Mouse (Mus musculus) frontal cortex, postnatal 14 days (tissue): ENCODE measurements at regions not wholly inside any gene's neighbourhood (a gene's known extent, or its start where the extent isn't known, plus 50 kb on each side); places are given as distances from the start of the nearest gene placed in this dataset.

Experiments used
- DNase-seq, 2 experiments: peaks; one replicate each; pipeline ENCODE4 v3.0.0; 2022; ENCODE audit warnings: low spot score in 2 of 2

GRCm38 (mm10) chr6:127298105-127298504 is 146.1 kb upstream of the Ccnd2 start:
- no peak for DNase-seq

GRCm38 (mm10) chr6:127311192-127312054 is 135.2 kb upstream of the Parp11 start:
- DNase-seq, result no peak

GRCm38 (mm10) chr6:127317309-127317708 is 129.3 kb upstream of the Parp11 start:
- DNase-seq, result no peak

- DNase-seq, result no peak
Measured at GRCm38 (mm10) chr6:127318746-127319582, 127.7 kb upstream of the Parp11 start.

GRCm38 (mm10) chr6:127320600-127320999 is 126.0 kb upstream of the Parp11 start:
- no peak for DNase-seq

- DNase-seq, result no peak
Measured at GRCm38 (mm10) chr6:127321031-127321430, 125.6 kb upstream of the Parp11 start.

GRCm38 (mm10) chr6:127322398-127322797 is 124.2 kb upstream of the Parp11 start:
- DNase-seq, result no peak

- peak in 1 of 2 experiments; percentile 51 for DNase-seq
Measured at GRCm38 (mm10) chr6:127324984-127325383, 121.7 kb upstream of the Parp11 start.

GRCm38 (mm10) chr6:127325596-127326332 is 120.9 kb upstream of the Parp11 start:
- DNase-seq, result no peak

- DNase-seq, result no peak
Measured at GRCm38 (mm10) chr6:127326333-127326729, 120.3 kb upstream of the Parp11 start.

- no peak for DNase-seq
Measured at GRCm38 (mm10) chr6:127329191-127330014, 117.2 kb upstream of the Parp11 start.

- peak; percentile 43 to 59 for DNase-seq
Measured at GRCm38 (mm10) chr6:127330015-127330705, 116.5 kb upstream of the Parp11 start.

GRCm38 (mm10) chr6:127331091-127331490 is 115.5 kb upstream of the Parp11 start:
- DNase-seq, result no peak

- DNase-seq, result no peak
Measured at GRCm38 (mm10) chr6:127334256-127334655, 112.4 kb upstream of the Parp11 start.

GRCm38 (mm10) chr6:127335462-127335886 is 111.2 kb upstream of the Parp11 start:
- no peak for DNase-seq

GRCm38 (mm10) chr6:127335996-127336660 is 110.5 kb upstream of the Parp11 start:
- no peak for DNase-seq

GRCm38 (mm10) chr6:127336681-127337397 is 109.8 kb upstream of the Parp11 start:
- peak in 1 of 2 experiments; percentile 17 for DNase-seq

- DNase-seq, result no peak
Measured at GRCm38 (mm10) chr6:127337398-127337871, 109.2 kb upstream of the Parp11 start.

GRCm38 (mm10) chr6:127338412-127338811 is 108.2 kb upstream of the Parp11 start:
- no peak for DNase-seq
